ENCODE assay signal across 9 mouse cellular contexts in the genomic region with DNA sequence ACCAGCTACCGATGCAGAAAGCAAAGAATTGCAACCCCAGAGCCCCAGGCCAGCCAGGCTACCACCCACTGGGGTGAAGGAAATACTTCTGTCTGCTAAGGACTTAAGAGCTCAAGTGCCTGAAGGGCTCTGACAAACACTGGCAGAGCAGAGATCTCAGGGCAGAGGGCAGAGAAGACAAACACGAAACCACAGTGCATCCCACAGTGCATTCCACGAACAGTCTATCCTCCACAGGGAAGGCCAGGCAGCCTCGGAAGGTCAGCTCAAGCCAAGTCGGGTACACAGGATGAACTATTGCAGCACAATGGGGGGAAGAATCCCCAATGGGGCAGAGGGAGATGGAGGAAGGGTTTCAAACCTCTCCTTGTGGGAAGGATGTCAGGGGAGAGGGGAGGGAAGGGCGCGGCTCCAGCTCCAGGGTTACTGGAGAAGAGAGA.
DNase-seq lines count a peak whose midpoint lies in the region; ATAC-seq and TF ChIP-seq lines count a peak whose summit lies in the region.
"Had no signal": no experiment of that assay in that cellular context is flagged by ENCODE, and none has a peak within 500 bp of the region (broad histone marks: within the 10 kb centered on the region; RNA-seq: fewer than 3 reads in every experiment).

No protein-coding gene starts in this region.

- peak; percentile 8 for DNase-seq in CD4-positive helper T cell, adult 2 months (ENCODE audit: low read depth, low spot score)
- peak; percentile 26 for DNase-seq in embryonic facial prominence, embryonic 14.5 days (ENCODE audit: low spot score)
- peak; percentile 40 for DNase-seq in lung, embryonic 14.5 days
- no peak for DNase-seq in cerebellum, adult 11-12 months
- DNase-seq in thymus, adult 18-20 months: no peak

- no peaks in the 10 kb centered on the region for H3K27me3 ChIP-seq in forebrain, embryonic 12.5 days
- no peaks in the 10 kb centered on the region for H3K27me3 ChIP-seq in forebrain, embryonic 16.5 days (replicated peaks; ENCODE audit: control insufficient read depth, insufficient read depth, low read length)
- no peaks in the 10 kb centered on the region for H3K27me3 ChIP-seq in embryonic facial prominence, embryonic 14.5 days (replicated peaks; ENCODE audit: control insufficient read depth, insufficient read depth, low read length)
- H3K27me3 ChIP-seq in lung, embryonic 14.5 days (ENCODE audit: insufficient read depth, low read length): no peaks in the 10 kb centered on the region

- no peak overlapping the region for H3K4me3 ChIP-seq in forebrain, embryonic 12.5 days (replicated peaks)
- no peak overlapping the region for H3K4me3 ChIP-seq in forebrain, embryonic 16.5 days (replicated peaks; ENCODE audit: low read length)
- no peak overlapping the region for H3K4me3 ChIP-seq in embryonic facial prominence, embryonic 14.5 days (ENCODE audit: low read depth, low read length)
- no peak overlapping the region for H3K4me3 ChIP-seq in lung, embryonic 14.5 days (ENCODE audit: low read depth, low read length)
- H3K4me3 ChIP-seq: liver, embryonic 12.5 days had no signal

- H3K4me2 ChIP-seq in forebrain, embryonic 12.5 days: no peak overlapping the region
- no peak overlapping the region for H3K4me2 ChIP-seq in forebrain, embryonic 16.5 days (ENCODE audit: low read length)
- no peak overlapping the region for H3K4me2 ChIP-seq in embryonic facial prominence, embryonic 14.5 days (ENCODE audit: low read depth, low read length)
- H3K4me2 ChIP-seq in lung, embryonic 14.5 days: peak overlapping the region; percentile 37; the same call in 1 of the 2 replicates
- H3K4me2 ChIP-seq: liver, embryonic 12.5 days had no signal

- no peak for ATAC-seq in forebrain, embryonic 12.5 days (ENCODE audit: low FRiP score)
- ATAC-seq in forebrain, embryonic 16.5 days: no peak
- ATAC-seq in embryonic facial prominence, embryonic 14.5 days (ENCODE audit: low read depth): no peak
- no peak; the same call in 1 of the 2 replicates for ATAC-seq in lung, embryonic 14.5 days (ENCODE audit: insufficient read depth)
- ATAC-seq in CD4-positive, CD25-positive, alpha-beta regulatory T cell, adult 4 months: no peak
- ATAC-seq: liver, embryonic 12.5 days had no signal

- peak overlapping the region; percentile 26; the same call in 1 of the 2 replicates for H3K27ac ChIP-seq in forebrain, embryonic 12.5 days
- no peak overlapping the region for H3K27ac ChIP-seq in forebrain, embryonic 16.5 days (ENCODE audit: low read length)
- no peak overlapping the region for H3K27ac ChIP-seq in embryonic facial prominence, embryonic 14.5 days (replicated peaks; ENCODE audit: low read depth, low read length)
- peak overlapping the region; percentile 69 for H3K27ac ChIP-seq in lung, embryonic 14.5 days (ENCODE audit: low read depth)
- H3K27ac ChIP-seq: liver, embryonic 12.5 days had no signal

- WGBS in forebrain, embryonic 12.5 days: 7% methylated on average over 7 of the region's 7 CpGs
- 12% methylated on average over 7 of the region's 7 CpGs for WGBS in forebrain, embryonic 16.5 days
- 6% methylated on average over 7 of the region's 7 CpGs for WGBS in embryonic facial prominence, embryonic 14.5 days
- 3% methylated on average over 7 of the region's 7 CpGs for WGBS in lung, embryonic 14.5 days

- no peaks in the 10 kb centered on the region for H3K9me3 ChIP-seq in forebrain, embryonic 12.5 days
- H3K9me3 ChIP-seq in forebrain, embryonic 16.5 days (ENCODE audit: control insufficient read depth, low read length): no peaks in the 10 kb centered on the region
- H3K9me3 ChIP-seq in embryonic facial prominence, embryonic 14.5 days (ENCODE audit: control insufficient read depth, low read length): no peaks in the 10 kb centered on the region
- H3K9me3 ChIP-seq in lung, embryonic 14.5 days (ENCODE audit: low read depth, low read length): no peaks in the 10 kb centered on the region
- H3K9me3 ChIP-seq: liver, embryonic 12.5 days had no signal

- peaks cover 8% of the 10 kb centered on the region; the same call in 1 of the 2 replicates for H3K4me1 ChIP-seq in forebrain, embryonic 12.5 days
- no peaks in the 10 kb centered on the region for H3K4me1 ChIP-seq in forebrain, embryonic 16.5 days (replicated peaks; ENCODE audit: control insufficient read depth, insufficient read depth, low read length)
- peaks cover 10% of the 10 kb centered on the region for H3K4me1 ChIP-seq in embryonic facial prominence, embryonic 14.5 days (ENCODE audit: control insufficient read depth, insufficient read depth, low read length)
- no peaks in the 10 kb centered on the region for H3K4me1 ChIP-seq in lung, embryonic 14.5 days (ENCODE audit: insufficient read depth)
- H3K4me1 ChIP-seq: liver, embryonic 12.5 days had no signal

- no peak for TF ChIP-seq CTCF in lung, embryonic 14.5 days (IDR thresholded peaks at IDR 0.05; ENCODE audit: low read depth)

- H3K36me3 ChIP-seq in forebrain, embryonic 12.5 days (replicated peaks): no peaks in the 10 kb centered on the region
- no peaks in the 10 kb centered on the region for H3K36me3 ChIP-seq in forebrain, embryonic 16.5 days (ENCODE audit: control insufficient read depth, insufficient read depth)
- H3K36me3 ChIP-seq in embryonic facial prominence, embryonic 14.5 days (ENCODE audit: control insufficient read depth, insufficient read depth, low read length): no peaks in the 10 kb centered on the region
- no peaks in the 10 kb centered on the region for H3K36me3 ChIP-seq in lung, embryonic 14.5 days (ENCODE audit: insufficient read depth)
- H3K36me3 ChIP-seq: liver, embryonic 12.5 days had no signal

- no peak overlapping the region for H3K9ac ChIP-seq in forebrain, embryonic 12.5 days
- H3K9ac ChIP-seq in forebrain, embryonic 16.5 days (replicated peaks; ENCODE audit: low read depth, low read length): no peak overlapping the region
- H3K9ac ChIP-seq in embryonic facial prominence, embryonic 14.5 days (ENCODE audit: low read depth, low read length): no peak overlapping the region
- H3K9ac ChIP-seq in lung, embryonic 14.5 days: no peak overlapping the region
- H3K9ac ChIP-seq: liver, embryonic 12.5 days had no signal

Comparison
In these comparisons a context has a peak if more than half of its experiments do, and no peak if none do; other contexts are left out.
1. H3K27ac ChIP-seq: peak in forebrain, embryonic 12.5 days (single experiment) and lung, embryonic 14.5 days (single experiment); none in forebrain, embryonic 16.5 days (single experiment) and embryonic facial prominence, embryonic 14.5 days (single experiment).
2. DNase-seq: peak in CD4-positive helper T cell, adult 2 months (single experiment), embryonic facial prominence, embryonic 14.5 days (single experiment) and lung, embryonic 14.5 days (single experiment); none in cerebellum, adult 11-12 months (single experiment) and thymus, adult 18-20 months (0 of 2).